Mouse (Mus musculus): ENCODE measurements around the gene Plvap. TPM values are rescaled to one million over a fixed set of nuclear protein-coding genes. Genes with fewer than 3 reads are reported as not detected.

The Plvap gene
- polyA plus RNA-seq, 1 experiment from 2014 or later: 33.7 TPM

- 31% methylated on average over 22 of the region's 22 CpGs for WGBS
- Histone ChIP-seq H3K4me3 (ENCODE audit: low read depth, low read length) (no peak overlapping the region), H3K9ac (ENCODE audit: low read length) (no peak overlapping the region), H3K36me3 (ENCODE audit: control insufficient read depth, insufficient read depth, low read length) (peaks cover 2% of the 10 kb centered on the region; the same call in 1 of the 2 replicates), H3K27ac (ENCODE audit: low read depth, low read length) (no peak overlapping the region), H3K4me2 (no peak overlapping the region), H3K4me1 (ENCODE audit: control insufficient read depth, insufficient read depth, low read length) (peaks cover 3% of the 10 kb centered on the region; the same call in 1 of the 2 replicates), H3K9me3 (ENCODE audit: control insufficient read depth, low read length) (no peaks in the 10 kb centered on the region), H3K27me3 (ENCODE audit: control insufficient read depth, insufficient read depth, low read length) (no peaks in the 10 kb centered on the region)
- peak; percentile 48; the same call in 1 of the 2 replicates for ATAC-seq (ENCODE audit: low FRiP score)
- no peak for DNase-seq (ENCODE audit: low spot score, missing footprints)
Measured at GRCm38 (mm10) chr8:71456906-71457305, 54.6 kb downstream of the Plvap start.

GRCm38 (mm10) chr8:71454668-71455067 is 56.9 kb downstream of the Plvap start:
- no peak overlapping the region for H3K9ac ChIP-seq (ENCODE audit: low read length)
- no peak overlapping the region for H3K27ac ChIP-seq (ENCODE audit: low read depth, low read length)
- H3K27me3 ChIP-seq (ENCODE audit: control insufficient read depth, insufficient read depth, low read length): no peaks in the 10 kb centered on the region
- H3K9me3 ChIP-seq (ENCODE audit: control insufficient read depth, low read length): no peaks in the 10 kb centered on the region
- WGBS: 74% methylated on average over 8 of the region's 8 CpGs
- DNase-seq (ENCODE audit: low spot score, missing footprints): no peak
- no peak overlapping the region for H3K4me3 ChIP-seq (ENCODE audit: low read depth, low read length)
- ATAC-seq (ENCODE audit: low FRiP score): no peak
- no peak overlapping the region for H3K4me2 ChIP-seq
- H3K36me3 ChIP-seq (ENCODE audit: control insufficient read depth, insufficient read depth, low read length): peaks cover 2% of the 10 kb centered on the region; the same call in 1 of the 2 replicates
- no peaks in the 10 kb centered on the region for H3K4me1 ChIP-seq (ENCODE audit: control insufficient read depth, insufficient read depth, low read length)

GRCm38 (mm10) chr8:71452669-71453068 is 58.9 kb downstream of the Plvap start:
- Histone ChIP-seq H3K9ac (ENCODE audit: low read length) (no peak overlapping the region), H3K9me3 (ENCODE audit: control insufficient read depth, low read length) (no peaks in the 10 kb centered on the region), H3K27me3 (ENCODE audit: control insufficient read depth, insufficient read depth, low read length) (no peaks in the 10 kb centered on the region), H3K4me3 (ENCODE audit: low read depth, low read length) (no peak overlapping the region), H3K4me1 (ENCODE audit: control insufficient read depth, insufficient read depth, low read length) (no peaks in the 10 kb centered on the region), H3K27ac (ENCODE audit: low read depth, low read length) (no peak overlapping the region), H3K36me3 (ENCODE audit: control insufficient read depth, insufficient read depth, low read length) (no peaks in the 10 kb centered on the region), H3K4me2 (no peak overlapping the region)
- DNase-seq (ENCODE audit: low spot score, missing footprints): no peak
- ATAC-seq (ENCODE audit: low FRiP score): no peak
- WGBS: 93% methylated on average over 2 of the region's 2 CpGs

- Histone ChIP-seq H3K27me3 (ENCODE audit: control insufficient read depth, insufficient read depth, low read length) (no peaks in the 10 kb centered on the region), H3K27ac (ENCODE audit: low read depth, low read length) (no peak overlapping the region), H3K4me2 (no peak overlapping the region), H3K4me1 (ENCODE audit: control insufficient read depth, insufficient read depth, low read length) (no peaks in the 10 kb centered on the region), H3K4me3 (ENCODE audit: low read depth, low read length) (no peak overlapping the region), H3K9ac (ENCODE audit: low read length) (no peak overlapping the region), H3K36me3 (ENCODE audit: control insufficient read depth, insufficient read depth, low read length) (no peaks in the 10 kb centered on the region), H3K9me3 (ENCODE audit: control insufficient read depth, low read length) (no peaks in the 10 kb centered on the region)
- no peak for DNase-seq (ENCODE audit: low spot score, missing footprints)
- no peak for ATAC-seq (ENCODE audit: low FRiP score)
- WGBS: 54% methylated on average over 11 of the region's 11 CpGs
Measured at GRCm38 (mm10) chr8:71451777-71452176, 59.8 kb downstream of the Plvap start.

GRCm38 (mm10) chr8:71451337-71451736 is 60.2 kb downstream of the Plvap start:
- ATAC-seq (ENCODE audit: low FRiP score) (no peak), DNase-seq (ENCODE audit: low spot score, missing footprints) (no peak)
- Histone ChIP-seq H3K27me3 (ENCODE audit: control insufficient read depth, insufficient read depth, low read length) (no peaks in the 10 kb centered on the region), H3K4me3 (ENCODE audit: low read depth, low read length) (no peak overlapping the region), H3K36me3 (ENCODE audit: control insufficient read depth, insufficient read depth, low read length) (no peaks in the 10 kb centered on the region), H3K9me3 (ENCODE audit: control insufficient read depth, low read length) (no peaks in the 10 kb centered on the region), H3K27ac (ENCODE audit: low read depth, low read length) (no peak overlapping the region), H3K4me2 (no peak overlapping the region), H3K4me1 (ENCODE audit: control insufficient read depth, insufficient read depth, low read length) (no peaks in the 10 kb centered on the region), H3K9ac (ENCODE audit: low read length) (no peak overlapping the region)
- 70% methylated on average over 4 of the region's 4 CpGs for WGBS

Other genes starting within 250 kb of the Plvap start
- gene Myo9b, start 239.0 kb downstream of the Plvap start, polyA plus RNA-seq (2014; fragmentation: Nextera tagmentation; extraction: Ambion mirVana): 14.1 and 14.9 TPM in 2 replicates
- 54.9 and 58.0 TPM in 2 replicates for gene Haus8, start 238.8 kb downstream of the Plvap start, polyA plus RNA-seq (2014; fragmentation: Nextera tagmentation; extraction: Ambion mirVana)
- gene Use1, start 144.9 kb downstream of the Plvap start, polyA plus RNA-seq (2014; fragmentation: Nextera tagmentation; extraction: Ambion mirVana): 70.9 and 71.7 TPM in 2 replicates
- 2.9 and 3.3 TPM in 2 replicates for gene Ocel1, start 140.5 kb downstream of the Plvap start, polyA plus RNA-seq (2014; fragmentation: Nextera tagmentation; extraction: Ambion mirVana)
- gene Nr2f6, start 129.8 kb downstream of the Plvap start, polyA plus RNA-seq (2014; fragmentation: Nextera tagmentation; extraction: Ambion mirVana): 62.6 and 73.0 TPM in 2 replicates
- gene Ushbp1, start 116.0 kb downstream of the Plvap start, polyA plus RNA-seq (2014; fragmentation: Nextera tagmentation; extraction: Ambion mirVana): 2.4 and 3.3 TPM in 2 replicates
- gene Babam1, start 114.9 kb downstream of the Plvap start, polyA plus RNA-seq (2014; fragmentation: Nextera tagmentation; extraction: Ambion mirVana): 99.0 and 99.2 TPM in 2 replicates
- gene Ankle1, start 105.7 kb downstream of the Plvap start, polyA plus RNA-seq (2014; fragmentation: Nextera tagmentation; extraction: Ambion mirVana): 14.9 and 16.3 TPM in 2 replicates
- 36.4 and 42.2 TPM in 2 replicates for gene Abhd8, start 48.1 kb downstream of the Plvap start, polyA plus RNA-seq (2014; fragmentation: Nextera tagmentation; extraction: Ambion mirVana)
- 249 and 251 TPM in 2 replicates for gene Mrpl34, start 46.8 kb downstream of the Plvap start, polyA plus RNA-seq (2014; fragmentation: Nextera tagmentation; extraction: Ambion mirVana)
- 128 and 129 TPM in 2 replicates for gene Dda1, start 42.6 kb downstream of the Plvap start, polyA plus RNA-seq (2014; fragmentation: Nextera tagmentation; extraction: Ambion mirVana)
- gene Ano8, start 25.8 kb downstream of the Plvap start, polyA plus RNA-seq (2014; fragmentation: Nextera tagmentation; extraction: Ambion mirVana): 4.0 and 4.7 TPM in 2 replicates
- gene Gtpbp3, start 23.6 kb downstream of the Plvap start, polyA plus RNA-seq (2014; fragmentation: Nextera tagmentation; extraction: Ambion mirVana): 4.0 and 4.6 TPM in 2 replicates
- 0.40 and 0.72 TPM in 2 replicates for gene Ccdc194, start 14.0 kb upstream of the Plvap start, polyA plus RNA-seq (2014; fragmentation: Nextera tagmentation; extraction: Ambion mirVana)
- 5.0 and 6.1 TPM in 2 replicates for gene Bst2, start 25.7 kb upstream of the Plvap start, polyA plus RNA-seq (2014; fragmentation: Nextera tagmentation; extraction: Ambion mirVana)
- gene Mvb12a, start 31.2 kb upstream of the Plvap start, polyA plus RNA-seq (2014; fragmentation: Nextera tagmentation; extraction: Ambion mirVana): 50.7 and 51.0 TPM in 2 replicates
- 0.12 and 0.14 TPM in 2 replicates for gene Tmem221, start 47.1 kb upstream of the Plvap start, polyA plus RNA-seq (2014; fragmentation: Nextera tagmentation; extraction: Ambion mirVana)
- not detected in 2 replicates for gene Nxnl1, start 54.8 kb upstream of the Plvap start, polyA plus RNA-seq (2014; fragmentation: Nextera tagmentation; extraction: Ambion mirVana)
- 8.6 and 12.4 TPM in 2 replicates for gene Slc27a1, start 57.1 kb upstream of the Plvap start, polyA plus RNA-seq (2014; fragmentation: Nextera tagmentation; extraction: Ambion mirVana)
- gene Pgls, start 80.4 kb upstream of the Plvap start, polyA plus RNA-seq (2014; fragmentation: Nextera tagmentation; extraction: Ambion mirVana): 224 and 234 TPM in 2 replicates
- gene Fam129c, start 85.9 kb upstream of the Plvap start, polyA plus RNA-seq (2014; fragmentation: Nextera tagmentation; extraction: Ambion mirVana): 3.2 and 3.6 TPM in 2 replicates
- 39.5 and 42.8 TPM in 2 replicates for gene Colgalt1, start 99.2 kb upstream of the Plvap start, polyA plus RNA-seq (2014; fragmentation: Nextera tagmentation; extraction: Ambion mirVana)
- 5.4 and 6.5 TPM in 2 replicates for gene Unc13a, start 160.0 kb upstream of the Plvap start, polyA plus RNA-seq (2014; fragmentation: Nextera tagmentation; extraction: Ambion mirVana)
- 1.3 and 1.7 TPM in 2 replicates for gene Jak3, start 164.5 kb upstream of the Plvap start, polyA plus RNA-seq (2014; fragmentation: Nextera tagmentation; extraction: Ambion mirVana)
- 0.44 and 0.48 TPM in 2 replicates for gene Insl3, start 177.5 kb upstream of the Plvap start, polyA plus RNA-seq (2014; fragmentation: Nextera tagmentation; extraction: Ambion mirVana)
- 0.38 and 0.63 TPM in 2 replicates for gene B3gnt3, start 190.0 kb upstream of the Plvap start, polyA plus RNA-seq (2014; fragmentation: Nextera tagmentation; extraction: Ambion mirVana)
- 12.9 and 15.3 TPM in 2 replicates for gene Fcho1, start 214.0 kb upstream of the Plvap start, polyA plus RNA-seq (2014; fragmentation: Nextera tagmentation; extraction: Ambion mirVana)

All from midbrain, embryonic 11.5 days (tissue).